Mouse (Mus musculus): ENCODE measurements around the gene Entpd5.

Entpd5 gene

GRCm38 (mm10) chr12:84336963-84337625 is 71.7 kb downstream of the Entpd5 start:
- no peak for DNase-seq (ENCODE audit: low read depth, low spot score)

DNA sequence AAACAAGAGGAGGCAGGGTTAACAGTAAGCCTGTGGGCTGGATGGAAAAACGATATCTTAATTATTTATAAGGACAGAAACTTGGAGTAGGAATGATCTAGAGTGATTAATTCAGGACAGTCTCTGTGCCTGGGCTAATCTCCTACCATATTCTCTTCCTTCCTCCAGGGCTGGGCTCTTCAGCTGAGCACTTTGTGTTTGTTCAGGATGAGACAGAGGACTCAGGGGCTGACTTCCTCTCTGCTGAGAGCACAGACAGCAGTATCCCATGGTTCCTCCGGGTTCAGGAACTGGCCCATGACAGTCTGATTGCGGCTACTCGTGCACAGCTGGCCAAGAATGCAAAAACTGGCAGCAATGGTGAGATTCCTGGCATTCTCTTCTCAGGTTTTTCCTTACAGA is 81.7 kb downstream of the Entpd5 start:
- no peak for DNase-seq (ENCODE audit: low read depth, low spot score)

Measured in brain, embryonic 18.5 days (tissue).